Mouse (Mus musculus): ENCODE measurements around the gene Crybg2. TPM values are rescaled to one million over a fixed set of nuclear protein-coding genes. Genes with fewer than 3 reads are reported as not detected.
A peak's percentile ranks its signal among the peaks of the same experiment; 100 is the strongest.

Gene Crybg2
- total and polyA plus RNA-seq, 3 experiments, result 0.46 to 0.60 TPM; not detected in 1

DNA sequence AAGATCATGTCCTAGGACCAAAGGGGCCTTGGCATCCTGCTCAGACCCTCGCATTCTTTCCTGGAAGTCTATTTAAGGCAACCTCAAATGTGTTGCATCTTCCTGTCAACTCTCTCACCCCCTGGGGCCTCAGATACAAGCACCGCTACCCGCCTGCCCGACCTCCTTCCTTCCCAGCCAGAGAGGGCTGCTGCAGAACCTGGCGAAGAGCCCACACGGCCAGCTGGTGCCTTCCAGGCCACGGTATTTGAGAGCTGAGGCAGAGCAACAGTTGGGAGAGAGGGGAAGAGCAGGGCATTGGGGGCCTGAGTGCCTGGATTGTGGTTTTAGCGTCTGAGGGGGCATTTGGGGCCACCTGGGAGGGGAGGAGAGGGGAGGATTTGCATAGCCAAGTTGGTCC is 8.1 kb upstream of the Crybg2 start:
- peaks cover 46% of the 10 kb centered on the region for H3K27me3 ChIP-seq (ENCODE audit: insufficient read depth, low read length)
- DNase-seq (ENCODE audit: low spot score) (no peak), ATAC-seq (ENCODE audit: extremely low read depth, insufficient number of reproducible peaks, low FRiP score, poor library complexity, severe bottlenecking) (no peak)
- peaks cover 4% of the 10 kb centered on the region; the same call in 1 of the 2 replicates for H3K4me1 ChIP-seq (ENCODE audit: insufficient read depth, low read depth, low read length)
- H3K9me3 ChIP-seq (replicated peaks), result 0 out of 2 replicates have a peak, but pooled peaks cover 4% of the 10 kb centered on the region
- no peak for TF ChIP-seq GATA1 (IDR thresholded peaks at IDR 0.05; ENCODE audit: borderline replicate concordance, low read length)
- TF ChIP-seq TAL1 (conservative IDR thresholded peaks at IDR 0.05; ENCODE audit: low read depth, low read length), result no peak
- TF ChIP-seq CTCF (IDR thresholded peaks at IDR 0.05; ENCODE audit: low read depth, low read length), result no peak
- no peak for TF ChIP-seq GATA2 (IDR thresholded peaks at IDR 0.05; ENCODE audit: borderline replicate concordance, low read depth, low read length)
- no peak for TF ChIP-seq POLR2AphosphoS5 (IDR thresholded peaks at IDR 0.05; ENCODE audit: insufficient replicate concordance, low read depth, low read length)
- no peak overlapping the region for H3K4me3 ChIP-seq (ENCODE audit: low read depth, low read length)
- H3K36me3 ChIP-seq (replicated peaks), result no peaks in the 10 kb centered on the region

DNA sequence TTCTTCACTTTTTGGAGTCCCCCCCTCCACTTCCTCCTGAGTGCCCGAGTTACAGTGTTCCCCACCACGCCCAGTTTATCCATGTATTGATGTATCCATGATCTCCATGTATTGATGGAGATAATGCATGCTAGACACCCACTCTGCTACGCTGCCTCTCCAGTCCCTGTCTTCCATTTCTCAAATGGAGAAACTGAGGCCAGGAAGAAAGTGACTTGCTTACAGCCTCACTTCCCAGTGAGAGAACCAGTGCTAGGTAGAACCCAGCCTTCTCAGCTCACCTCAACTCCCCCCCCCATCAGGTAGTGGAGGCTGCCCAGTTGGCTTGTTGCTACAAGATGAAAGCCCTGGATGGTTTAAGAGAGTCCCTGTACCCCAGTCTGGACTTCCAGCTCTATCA is 7.1 kb upstream of the Crybg2 start, which contains the start of gene Zfp683:
TSS of gene Zfp683 (plus strand) at position 301 of the 400 bp plus-strand sequence.
- no peak for ATAC-seq (ENCODE audit: extremely low read depth, insufficient number of reproducible peaks, low FRiP score, poor library complexity, severe bottlenecking)
- Histone ChIP-seq H3K36me3 (replicated peaks) (no peaks in the 10 kb centered on the region), H3K9me3 (replicated peaks) (0 out of 2 replicates have a peak, but pooled peaks cover 4% of the 10 kb centered on the region), H3K4me3 (ENCODE audit: low read depth, low read length) (no peak within 1 kb of the TSS), H3K4me1 (ENCODE audit: insufficient read depth, low read depth, low read length) (peaks cover 6% of the 10 kb centered on the region), H3K27me3 (ENCODE audit: insufficient read depth, low read length) (peaks cover 46% of the 10 kb centered on the region)
- TF ChIP-seq TAL1 (conservative IDR thresholded peaks at IDR 0.05; ENCODE audit: low read depth, low read length) (no peak), GATA1 (IDR thresholded peaks at IDR 0.05; ENCODE audit: borderline replicate concordance, low read length) (no peak), GATA2 (IDR thresholded peaks at IDR 0.05; ENCODE audit: borderline replicate concordance, low read depth, low read length) (no peak), CTCF (IDR thresholded peaks at IDR 0.05; ENCODE audit: low read depth, low read length) (no peak), POLR2AphosphoS5 (IDR thresholded peaks at IDR 0.05; ENCODE audit: insufficient replicate concordance, low read depth, low read length) (no peak)
- DNase-seq (ENCODE audit: low spot score), result no peak

DNA sequence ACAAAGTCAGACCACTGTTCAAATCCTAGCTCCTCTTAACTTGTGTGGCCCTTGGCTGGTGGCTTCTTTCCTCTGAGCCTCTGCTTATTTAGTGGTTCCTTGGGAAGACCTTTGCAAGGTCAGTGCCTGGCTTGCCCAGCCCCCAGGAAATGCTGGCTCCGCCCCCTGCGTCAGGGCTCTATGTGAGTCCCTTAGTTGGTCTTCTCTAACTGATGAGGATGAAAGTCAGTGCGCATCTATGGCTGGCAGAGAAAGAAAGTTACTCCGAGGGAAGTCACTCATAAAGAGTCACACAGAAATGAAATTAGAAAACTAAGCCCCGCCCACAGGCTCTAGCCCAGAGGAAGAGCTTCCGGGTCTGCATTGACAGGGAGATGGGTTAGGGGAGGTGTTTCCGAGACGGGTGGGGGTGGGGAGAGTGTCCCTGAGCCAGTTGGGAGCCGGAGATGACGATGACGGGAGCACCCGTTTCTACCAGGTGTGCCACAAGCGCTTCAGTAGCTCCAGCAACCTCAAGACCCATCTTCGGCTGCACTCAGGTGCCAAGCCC is 2.4 kb upstream of the Crybg2 start:
- TF ChIP-seq TAL1 (conservative IDR thresholded peaks at IDR 0.05; ENCODE audit: low read depth, low read length) (no peak), GATA1 (IDR thresholded peaks at IDR 0.05; ENCODE audit: borderline replicate concordance, low read length) (no peak), POLR2AphosphoS5 (IDR thresholded peaks at IDR 0.05; ENCODE audit: insufficient replicate concordance, low read depth, low read length) (no peak), GATA2 (IDR thresholded peaks at IDR 0.05; ENCODE audit: borderline replicate concordance, low read depth, low read length) (no peak), CTCF (IDR thresholded peaks at IDR 0.05; ENCODE audit: low read depth, low read length) (no peak)
- Histone ChIP-seq H3K4me1 (ENCODE audit: insufficient read depth, low read depth, low read length) (peaks cover 42% of the 10 kb centered on the region), H3K4me3 (ENCODE audit: low read depth, low read length) (no peak overlapping the region), H3K36me3 (replicated peaks) (no peaks in the 10 kb centered on the region), H3K27me3 (ENCODE audit: insufficient read depth, low read length) (peaks cover 38% of the 10 kb centered on the region), H3K9me3 (replicated peaks) (no peaks in the 10 kb centered on the region)
- DNase-seq (ENCODE audit: low spot score) (no peak), ATAC-seq (ENCODE audit: extremely low read depth, insufficient number of reproducible peaks, low FRiP score, poor library complexity, severe bottlenecking) (no peak)

DNA sequence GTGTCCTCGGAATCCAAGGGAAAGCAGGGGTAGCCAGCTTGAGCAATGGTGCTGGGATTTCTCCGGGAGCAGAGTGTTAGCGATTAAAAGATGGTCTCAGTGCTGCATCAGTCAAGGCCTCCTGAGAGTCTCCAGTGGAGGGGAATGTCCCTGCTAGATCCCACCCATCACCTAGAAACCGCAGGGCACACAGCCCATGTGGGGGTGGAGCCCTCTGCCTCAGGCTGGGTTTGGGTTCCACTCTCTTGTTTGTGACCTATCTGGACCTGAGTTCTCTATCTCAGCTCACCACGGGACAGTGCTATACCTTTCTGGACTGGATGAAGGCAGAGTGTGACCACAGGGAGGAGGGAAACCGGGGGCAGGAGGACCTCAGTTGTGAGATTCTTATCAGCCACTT is 1.7 kb upstream of the Crybg2 start:
- TF ChIP-seq POLR2AphosphoS5 (IDR thresholded peaks at IDR 0.05; ENCODE audit: insufficient replicate concordance, low read depth, low read length) (no peak), GATA2 (IDR thresholded peaks at IDR 0.05; ENCODE audit: borderline replicate concordance, low read depth, low read length) (no peak), GATA1 (IDR thresholded peaks at IDR 0.05; ENCODE audit: borderline replicate concordance, low read length) (no peak), CTCF (IDR thresholded peaks at IDR 0.05; ENCODE audit: low read depth, low read length) (no peak), TAL1 (conservative IDR thresholded peaks at IDR 0.05; ENCODE audit: low read depth, low read length) (no peak)
- DNase-seq (ENCODE audit: low spot score) (no peak), ATAC-seq (ENCODE audit: extremely low read depth, insufficient number of reproducible peaks, low FRiP score, poor library complexity, severe bottlenecking) (no peak)
- H3K27me3 ChIP-seq (ENCODE audit: insufficient read depth, low read length), result peaks cover 38% of the 10 kb centered on the region
- H3K36me3 ChIP-seq (replicated peaks), result no peaks in the 10 kb centered on the region
- no peaks in the 10 kb centered on the region for H3K9me3 ChIP-seq (replicated peaks)
- peaks cover 49% of the 10 kb centered on the region for H3K4me1 ChIP-seq (ENCODE audit: insufficient read depth, low read depth, low read length)
- no peak overlapping the region for H3K4me3 ChIP-seq (ENCODE audit: low read depth, low read length)

DNA sequence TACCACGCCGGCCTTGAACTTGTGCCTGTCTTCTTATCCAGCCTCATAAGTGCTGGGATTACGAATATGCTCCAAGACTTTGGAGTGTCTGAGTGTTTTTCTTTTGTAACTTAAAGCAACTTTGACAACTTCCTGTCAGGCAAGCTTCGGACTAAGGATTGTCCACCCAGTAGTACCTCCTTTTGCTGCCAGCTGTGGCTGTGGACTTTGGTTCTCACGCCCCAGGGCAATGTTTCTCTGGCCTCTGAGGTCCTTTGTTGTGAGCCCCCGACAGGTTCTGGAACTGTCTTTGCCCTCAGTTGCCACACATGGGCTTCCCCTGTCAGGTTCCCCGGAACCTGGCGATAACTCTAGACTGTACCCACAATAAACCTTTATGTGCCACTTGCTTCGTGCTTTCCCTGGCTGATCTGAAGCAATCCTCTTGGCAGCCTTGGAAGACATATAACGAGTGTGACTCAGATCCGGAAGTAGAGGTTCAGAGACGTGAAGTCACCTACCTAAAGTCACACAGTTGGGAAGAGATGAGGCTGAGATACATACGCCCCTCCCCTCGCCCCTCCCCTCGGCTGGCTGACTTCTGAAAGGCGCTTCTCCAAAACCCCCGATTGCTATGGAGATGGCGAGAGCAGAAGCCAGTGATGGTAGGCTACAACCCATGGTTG is 683 bp downstream of the Crybg2 start:
- ATAC-seq (ENCODE audit: extremely low read depth, insufficient number of reproducible peaks, low FRiP score, poor library complexity, severe bottlenecking), result no peak
- no peaks in the 10 kb centered on the region for H3K9me3 ChIP-seq (replicated peaks)
- TF ChIP-seq GATA1 (IDR thresholded peaks at IDR 0.05; ENCODE audit: borderline replicate concordance, low read length), result no peak
- TF ChIP-seq GATA2 (IDR thresholded peaks at IDR 0.05; ENCODE audit: borderline replicate concordance, low read depth, low read length), result no peak
- no peak for TF ChIP-seq CTCF (IDR thresholded peaks at IDR 0.05; ENCODE audit: low read depth, low read length)
- TF ChIP-seq POLR2AphosphoS5 (IDR thresholded peaks at IDR 0.05; ENCODE audit: insufficient replicate concordance, low read depth, low read length), result no peak
- TF ChIP-seq TAL1 (conservative IDR thresholded peaks at IDR 0.05; ENCODE audit: low read depth, low read length), result no peak
- DNase-seq (ENCODE audit: low spot score), result no peak
- peaks cover 50% of the 10 kb centered on the region for H3K4me1 ChIP-seq (ENCODE audit: insufficient read depth, low read depth, low read length)
- peak overlapping the region; percentile 50; the same call in 1 of the 2 replicates for H3K4me3 ChIP-seq (ENCODE audit: low read depth, low read length)
- peaks cover 38% of the 10 kb centered on the region for H3K27me3 ChIP-seq (ENCODE audit: insufficient read depth, low read length)
- H3K36me3 ChIP-seq (replicated peaks), result no peaks in the 10 kb centered on the region

DNA sequence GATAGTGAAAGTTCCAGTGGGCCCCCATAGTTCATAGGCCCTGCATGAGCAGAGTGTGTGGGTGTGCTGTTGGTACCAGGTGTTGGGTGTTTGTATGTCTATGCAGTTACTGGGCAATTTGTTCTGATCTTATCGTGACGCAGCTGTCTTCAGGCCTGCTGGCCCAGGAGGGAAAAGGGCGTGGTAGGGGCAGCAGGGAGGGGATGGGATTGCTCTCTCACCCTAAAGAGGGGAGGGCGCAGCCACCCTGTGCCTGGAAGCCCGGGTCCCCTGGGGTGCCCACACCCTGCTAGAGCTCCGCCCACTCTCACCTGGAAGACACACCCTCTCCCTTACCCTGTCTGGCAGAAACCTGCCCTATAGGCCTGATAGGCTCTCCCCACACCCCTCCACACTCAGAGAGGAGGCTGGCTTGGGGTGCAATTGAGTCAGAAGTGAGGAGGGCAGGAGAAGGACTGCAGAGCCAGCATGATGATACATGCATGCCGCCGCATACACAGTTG is 1.4 kb downstream of the Crybg2 start:
- ATAC-seq (ENCODE audit: extremely low read depth, insufficient number of reproducible peaks, low FRiP score, poor library complexity, severe bottlenecking) (peak; percentile 64), DNase-seq (ENCODE audit: low spot score) (peak; percentile 70)
- TF ChIP-seq POLR2AphosphoS5 (IDR thresholded peaks at IDR 0.05; ENCODE audit: insufficient replicate concordance, low read depth, low read length) (no peak), TAL1 (conservative IDR thresholded peaks at IDR 0.05; ENCODE audit: low read depth, low read length) (no peak), GATA2 (IDR thresholded peaks at IDR 0.05; ENCODE audit: borderline replicate concordance, low read depth, low read length) (no peak), GATA1 (IDR thresholded peaks at IDR 0.05; ENCODE audit: borderline replicate concordance, low read length) (no peak), CTCF (IDR thresholded peaks at IDR 0.05; ENCODE audit: low read depth, low read length) (no peak)
- Histone ChIP-seq H3K27me3 (ENCODE audit: insufficient read depth, low read length) (peaks cover 45% of the 10 kb centered on the region), H3K9me3 (replicated peaks) (no peaks in the 10 kb centered on the region), H3K36me3 (replicated peaks) (no peaks in the 10 kb centered on the region), H3K4me1 (ENCODE audit: insufficient read depth, low read depth, low read length) (peaks cover 50% of the 10 kb centered on the region), H3K4me3 (ENCODE audit: low read depth, low read length) (peak overlapping the region; percentile 50; the same call in 1 of the 2 replicates)
